Mouse (Mus musculus) large intestine, adult 2 months (tissue): ENCODE data around the gene Pwwp2b. TPM values are rescaled to one million over a fixed set of nuclear protein-coding genes. Genes with fewer than 3 reads are reported as not detected.

Experiments
- DNase-seq: peaks from one replicate; pipeline ENCODE4 v3.0.0-alpha.2; 2012; ENCODE audit warnings: low read depth, low spot score
- WGBS: fragments of 180-500 bp; shearing (Covaris S2); methylation state at CpG from one replicate; pipeline ENCODE4 v1.1.7; 2018; 5-methylcytosine and 5-hydroxymethylcytosine counted together
- polyA plus RNA-seq: library from polyadenylated mRNA; depleted of rRNA; stranded (reverse); fragments of >200 nt; gene quantifications from 2 replicates; pipeline ENCODE4 v1.2.3, GENCODE M21; 2012; rRNA removed

Pwwp2b gene
- 10.6 and 13.6 TPM in 2 replicates for polyA plus RNA-seq

DNA sequence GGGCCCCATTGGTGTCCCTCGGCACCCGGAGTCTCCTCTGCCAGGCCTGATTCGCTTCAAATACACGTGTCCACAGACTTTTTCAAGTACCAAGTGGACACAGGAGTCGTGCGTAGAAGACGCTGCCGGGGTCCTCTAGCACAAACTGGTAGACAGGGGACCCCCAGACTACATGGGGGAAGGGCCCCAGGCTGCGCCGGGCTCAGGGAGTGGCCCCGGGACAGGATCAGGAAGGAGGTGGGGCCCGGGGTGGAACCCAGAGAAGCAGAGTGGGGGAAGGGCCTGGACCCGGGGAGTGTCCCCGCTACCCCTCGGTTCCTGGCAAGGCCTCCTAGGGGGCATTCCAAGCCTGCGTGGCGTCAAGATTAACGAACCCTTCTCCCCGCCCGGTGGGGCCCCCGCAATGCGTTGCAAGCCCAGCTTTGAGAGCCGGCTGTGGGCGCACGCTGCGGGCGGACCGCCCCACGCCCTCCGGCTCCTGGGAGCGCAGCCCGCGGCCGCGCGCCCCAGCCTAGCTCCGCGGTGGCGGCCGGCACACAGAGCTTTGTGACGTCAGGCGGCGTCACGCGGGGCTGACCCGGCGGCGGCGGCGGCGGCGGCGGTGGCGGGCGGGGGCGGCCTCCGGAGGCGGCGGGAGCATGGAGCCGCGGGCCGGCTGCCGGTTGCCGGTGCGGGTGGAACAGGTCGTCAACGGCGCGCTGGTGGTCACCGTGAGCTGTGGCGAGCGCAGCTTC, at the start of gene Pwwp2b:
Pwwp2b (plus strand) TSS at position 602 of the 734 bp plus-strand sequence.
- 1% methylated on average over 72 of the region's 72 CpGs for WGBS
- no peak for DNase-seq

DNA sequence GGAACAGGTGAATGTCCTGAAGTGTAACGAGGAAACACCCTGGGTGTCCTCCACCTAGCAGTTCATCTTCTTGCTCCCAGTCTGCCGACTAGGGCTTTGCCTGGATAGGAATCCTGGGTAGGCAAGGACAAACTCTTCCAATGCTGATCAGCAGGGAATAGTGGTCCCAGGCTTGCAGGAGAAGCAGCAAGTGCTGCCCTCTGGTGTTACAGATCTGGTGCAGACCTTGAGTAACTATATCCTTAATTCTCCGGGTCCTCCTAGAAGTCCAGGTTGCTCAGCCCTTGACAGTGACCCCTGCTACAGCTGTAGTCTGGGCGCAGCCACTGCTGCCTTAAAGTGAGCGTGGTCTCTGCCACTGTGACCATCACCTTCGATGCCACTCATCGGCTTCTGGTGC, 48.2 kb upstream of the Pwwp2b start:
- WGBS = 33% methylated on average over 7 of the region's 7 CpGs
- DNase-seq = no peak

DNA sequence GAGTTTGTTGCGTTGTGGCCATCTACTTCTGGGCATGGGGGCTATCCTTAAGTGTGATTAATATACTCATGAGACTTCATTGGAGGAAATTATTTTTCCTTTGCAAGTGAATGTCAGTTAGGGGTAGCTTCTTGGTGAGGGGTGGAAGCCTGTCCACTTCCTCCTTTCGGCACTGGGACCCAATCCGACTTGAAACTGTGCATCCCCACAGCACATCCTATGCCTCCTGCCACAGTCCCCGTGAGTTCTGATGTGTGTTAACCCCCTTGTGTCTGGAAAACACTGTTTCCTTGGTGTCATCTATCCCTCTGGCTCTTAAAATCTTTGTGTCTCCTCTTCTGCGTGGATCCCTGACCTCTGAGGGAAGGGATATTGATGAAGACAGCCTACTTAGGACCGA, 47.1 kb upstream of the Pwwp2b start:
- 44% methylated on average over 6 of the region's 6 CpGs for WGBS
- no peak for DNase-seq

DNA sequence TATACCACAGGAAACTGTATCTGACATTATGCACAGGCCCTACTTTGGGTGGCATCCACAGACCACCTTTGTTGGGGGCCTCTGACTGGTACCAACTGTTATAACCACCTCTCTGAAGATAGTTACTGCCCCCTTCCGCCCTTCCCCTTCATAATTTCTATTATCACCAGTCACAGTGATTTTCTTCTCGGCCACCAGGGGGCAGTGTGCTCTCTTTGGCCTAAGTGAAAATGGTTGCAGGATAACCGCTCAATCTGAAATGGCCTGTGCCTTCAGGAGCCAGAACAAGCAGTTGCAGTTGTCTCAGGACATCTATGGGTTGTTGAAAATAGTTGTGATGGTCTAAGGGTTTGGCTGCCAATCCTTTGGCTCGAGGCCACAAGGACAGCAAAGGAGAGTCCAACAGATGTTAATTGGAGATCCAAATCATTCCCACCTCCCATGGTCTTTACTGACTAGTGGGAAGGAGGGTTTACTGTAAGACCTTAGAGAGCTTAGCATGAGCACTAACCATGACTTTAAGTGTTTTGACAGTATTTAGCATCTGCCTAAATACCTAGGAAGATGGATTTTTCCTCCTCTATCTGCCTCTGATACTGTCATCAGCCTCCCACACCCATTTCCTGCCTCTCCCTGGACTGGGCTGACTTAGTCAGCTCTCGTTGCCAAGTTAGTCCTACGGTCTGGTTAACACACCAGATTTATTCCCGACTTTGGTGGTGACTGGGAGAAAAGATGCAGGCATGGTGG, 40.1 kb upstream of the Pwwp2b start:
- peak; percentile 18 for DNase-seq
- 11% methylated on average over 7 of the region's 7 CpGs for WGBS

DNA sequence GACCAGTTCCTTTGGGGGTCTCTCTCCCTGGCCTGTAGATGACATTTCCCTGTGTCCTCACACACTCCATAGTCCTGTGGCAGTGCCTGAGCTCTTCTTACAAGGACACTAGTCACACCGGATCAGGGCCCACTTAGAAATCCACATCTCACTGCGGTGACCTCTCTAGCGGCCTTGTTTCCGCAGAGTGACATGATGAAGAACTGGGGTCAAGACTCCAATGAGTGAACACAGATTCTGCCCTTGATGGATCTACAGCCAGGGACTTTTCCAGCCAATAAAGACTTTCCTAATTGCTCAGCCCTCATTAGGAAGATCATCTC, 39.5 kb upstream of the Pwwp2b start:
- DNase-seq = no peak
- WGBS = 86% methylated on average over 4 of the region's 4 CpGs

DNA sequence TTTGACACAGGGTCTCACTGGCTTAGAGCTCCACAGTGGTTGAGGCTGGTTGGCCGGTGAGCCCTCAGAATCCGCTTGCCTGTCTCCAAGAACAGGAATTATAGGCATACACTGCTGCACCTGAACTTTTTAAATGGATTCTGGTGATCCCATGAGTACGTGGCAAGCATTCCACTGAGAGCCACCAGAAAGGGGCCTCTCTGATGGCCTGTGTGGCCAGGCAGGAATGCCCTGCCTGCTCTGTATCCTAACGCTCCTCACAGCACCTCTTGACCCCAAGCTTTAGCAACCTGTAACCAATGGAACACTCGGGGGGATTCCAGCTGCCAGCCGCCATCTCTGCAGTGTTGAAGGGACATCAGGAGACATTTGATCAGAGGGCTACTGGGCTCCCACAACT, 36.5 kb upstream of the Pwwp2b start:
- DNase-seq = no peak
- 98% methylated on average over 6 of the region's 6 CpGs for WGBS

DNA sequence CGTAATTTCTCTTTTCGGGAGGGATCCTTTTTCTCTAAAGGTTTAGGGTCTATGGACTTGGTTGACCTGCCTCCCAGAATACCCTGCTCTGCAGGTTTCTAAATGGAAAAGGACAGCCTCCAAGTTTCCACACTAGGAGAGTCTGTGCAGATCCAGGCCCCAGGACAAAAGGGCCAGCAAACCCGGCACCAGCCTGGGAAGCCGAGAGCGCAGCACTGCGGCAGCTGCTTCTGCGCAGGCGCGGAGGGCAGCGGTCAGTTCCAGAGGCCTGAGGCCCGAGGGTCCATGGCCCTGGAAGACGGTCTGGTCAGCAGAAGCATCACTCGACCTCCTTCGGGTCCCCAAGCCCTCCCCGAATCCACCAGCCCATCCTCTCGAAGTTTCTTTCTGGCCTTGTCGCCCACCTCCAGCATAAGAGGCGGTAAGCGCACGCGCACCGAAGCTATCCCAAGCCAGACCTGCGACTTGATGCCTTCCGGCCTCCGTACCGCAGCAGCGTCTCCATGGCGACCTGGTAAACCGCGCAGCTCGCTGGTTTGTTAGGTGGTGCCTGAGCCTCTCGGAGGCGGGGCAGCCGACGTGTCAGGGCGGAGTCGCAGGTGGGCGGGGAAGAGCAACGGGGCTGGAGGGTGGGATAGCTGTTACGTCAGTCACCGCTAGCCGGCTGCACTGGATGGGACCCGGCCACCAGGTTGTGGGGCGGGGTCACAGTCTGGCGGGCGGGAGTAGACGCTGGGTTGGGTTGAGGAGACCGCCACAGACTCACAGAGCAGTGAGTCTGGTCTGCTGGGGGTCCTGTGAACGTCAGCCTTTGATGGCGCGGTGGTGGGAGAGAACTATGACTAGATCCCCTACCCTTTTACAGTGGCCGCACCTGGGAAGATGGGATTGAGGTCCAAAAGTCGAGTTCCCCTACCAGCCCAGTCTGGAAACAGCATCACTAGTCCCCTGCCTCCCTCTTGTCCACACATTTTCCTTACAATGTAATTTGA, 35.2 kb upstream of the Pwwp2b start, which contains the start of the genes Lrrc27 and Stk32c:
Lrrc27 (plus strand) TSS at position 235 of the 992 bp plus-strand sequence.
Stk32c (minus strand) TSS at position 554 of the 992 bp plus-strand sequence.
- 1% methylated on average over 53 of the region's 53 CpGs for WGBS

DNA sequence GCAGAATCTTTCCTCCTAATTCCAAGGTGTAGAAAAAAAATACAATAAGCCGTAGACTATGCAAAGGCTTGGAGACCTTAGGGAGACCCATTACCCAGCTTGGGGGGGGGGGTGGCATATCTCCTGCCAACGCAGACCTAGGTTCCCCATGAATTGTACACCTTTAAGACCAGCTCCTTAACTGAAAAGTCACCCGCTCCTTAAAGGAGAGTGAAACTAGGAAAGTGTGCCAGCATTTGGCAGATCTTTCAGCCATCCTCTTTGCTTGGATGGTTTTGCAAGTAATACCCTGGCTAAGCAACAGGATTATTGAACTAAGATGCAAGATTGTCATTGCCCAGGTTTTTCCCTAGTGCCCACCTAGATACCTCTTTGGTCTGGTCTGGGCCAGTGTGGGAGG, 34.5 kb upstream of the Pwwp2b start:
- 57% methylated on average over 3 of the region's 3 CpGs for WGBS
- DNase-seq = no peak

More for the DNA sequence above, 35.2 kb upstream of the Pwwp2b start, which contains the start of the genes Lrrc27 and Stk32c:
- peak; percentile 93 for DNase-seq

DNA sequence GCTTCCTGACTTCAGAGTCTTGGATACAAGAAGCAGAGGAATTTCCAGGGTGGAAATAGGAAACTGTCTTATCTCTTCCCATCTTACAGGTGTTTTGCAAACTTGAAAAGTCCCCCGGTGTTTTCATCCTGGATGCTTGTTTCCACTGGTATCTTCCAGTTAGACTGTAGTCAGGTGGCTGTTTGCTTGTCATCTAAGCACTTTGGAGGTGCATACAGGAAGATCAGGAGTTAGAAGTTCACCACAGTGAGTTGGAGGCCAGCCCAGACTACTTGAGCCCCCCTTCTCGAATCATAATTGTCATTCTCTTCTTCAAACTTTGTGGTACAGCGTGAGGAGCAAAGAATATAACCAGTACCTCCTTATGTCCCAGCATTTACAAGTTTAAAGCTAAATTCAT, 34.1 kb upstream of the Pwwp2b start:
- 77% methylated on average over 3 of the region's 3 CpGs for WGBS
- no peak for DNase-seq

DNA sequence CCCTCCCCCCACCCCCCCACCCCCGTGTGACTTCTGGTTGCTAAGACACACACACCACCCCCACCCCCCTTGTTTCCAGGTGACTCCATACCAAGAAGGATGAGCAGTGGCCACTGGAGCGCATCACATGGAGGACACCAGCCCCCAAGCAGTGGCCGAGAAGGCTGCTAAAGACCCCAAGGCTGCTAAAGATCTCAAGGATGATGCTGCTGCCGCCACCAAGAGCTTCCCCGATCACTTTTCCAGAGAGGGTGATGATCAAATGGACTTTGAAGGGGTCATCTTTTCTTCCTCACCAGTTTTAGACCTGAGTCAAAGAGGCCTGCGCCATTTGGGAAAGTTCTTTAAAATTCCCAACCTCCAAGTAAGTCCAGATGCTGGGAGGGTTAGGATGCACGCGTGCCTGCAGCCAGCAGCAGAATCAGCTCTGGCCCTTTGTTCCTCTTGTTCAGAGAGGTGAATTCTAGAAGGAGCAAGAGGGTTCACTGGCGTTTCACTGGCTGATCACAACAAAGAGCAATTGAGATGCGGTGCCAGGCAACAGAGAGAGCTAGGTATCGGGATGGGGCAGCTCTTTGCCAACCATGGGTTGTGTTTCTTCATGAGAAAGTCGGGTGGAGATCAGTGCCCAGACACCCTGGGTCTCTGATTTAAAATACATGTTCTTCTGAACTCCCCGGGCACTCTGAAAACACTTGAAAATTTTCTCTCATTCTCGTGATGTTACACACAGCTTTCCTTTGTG, 33.5 kb upstream of the Pwwp2b start:
- 82% methylated on average over 14 of the region's 14 CpGs for WGBS
- DNase-seq = no peak

DNA sequence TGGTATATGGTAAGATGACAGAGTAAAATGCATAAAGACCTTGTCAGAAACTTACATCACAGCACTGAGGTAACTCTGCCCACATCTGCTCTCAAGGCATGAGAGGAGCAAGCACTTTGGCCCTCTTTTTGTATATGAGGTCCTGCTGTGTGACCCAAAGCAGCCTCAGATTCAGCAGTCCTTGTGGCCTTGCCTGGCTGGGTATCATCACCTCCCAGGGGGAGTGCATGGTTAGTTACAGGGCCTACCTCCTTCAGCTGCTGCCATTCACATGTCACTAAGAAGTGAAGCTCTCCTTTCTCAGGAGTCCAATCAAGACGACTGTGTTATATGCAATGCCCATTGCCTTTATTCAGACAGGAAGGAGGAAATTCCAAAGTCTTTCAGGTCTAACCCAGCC, 32.8 kb upstream of the Pwwp2b start:
- 67% methylated on average over 1 of the region's 1 CpGs for WGBS
- DNase-seq = no peak

DNA sequence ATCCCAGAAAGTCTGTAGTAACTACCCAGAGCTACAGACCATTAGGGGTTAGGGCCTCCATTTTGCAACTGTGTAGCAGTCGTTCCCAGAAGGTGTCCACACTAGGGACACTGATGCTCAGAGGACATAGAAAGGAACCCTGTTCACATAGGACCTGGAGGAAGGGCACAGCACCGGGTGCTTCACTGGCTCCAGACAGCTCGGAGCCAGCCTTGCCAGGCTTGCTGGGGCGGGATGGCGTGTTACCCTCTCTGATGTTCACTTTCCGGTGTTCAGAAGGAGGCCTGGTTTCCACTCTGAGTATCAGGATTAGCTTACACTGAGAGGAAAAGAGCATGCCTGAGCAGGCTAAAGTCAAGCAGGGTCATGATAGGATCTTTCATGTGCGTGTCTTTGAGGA, 32.3 kb upstream of the Pwwp2b start:
- DNase-seq = no peak
- WGBS = 88% methylated on average over 7 of the region's 7 CpGs

DNA sequence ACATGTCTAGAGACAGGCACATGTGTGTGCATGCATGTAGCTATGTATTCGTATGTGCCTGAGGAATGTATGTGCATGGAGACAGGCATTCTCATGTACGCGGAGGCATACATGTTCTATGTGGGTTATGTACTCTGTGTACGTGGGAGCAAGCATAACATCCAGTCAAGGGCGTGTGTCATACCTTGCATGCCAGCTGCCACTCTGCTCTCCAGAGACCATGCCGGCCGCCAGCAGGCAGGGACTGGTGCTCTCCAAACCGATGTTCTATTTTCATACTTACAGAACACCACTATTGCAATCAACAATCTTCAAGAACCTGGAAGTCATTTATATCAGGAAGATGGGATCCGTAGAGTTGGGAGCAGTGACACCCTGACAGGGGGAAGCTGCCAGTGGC, 31.8 kb upstream of the Pwwp2b start:
- DNase-seq = no peak

DNA sequence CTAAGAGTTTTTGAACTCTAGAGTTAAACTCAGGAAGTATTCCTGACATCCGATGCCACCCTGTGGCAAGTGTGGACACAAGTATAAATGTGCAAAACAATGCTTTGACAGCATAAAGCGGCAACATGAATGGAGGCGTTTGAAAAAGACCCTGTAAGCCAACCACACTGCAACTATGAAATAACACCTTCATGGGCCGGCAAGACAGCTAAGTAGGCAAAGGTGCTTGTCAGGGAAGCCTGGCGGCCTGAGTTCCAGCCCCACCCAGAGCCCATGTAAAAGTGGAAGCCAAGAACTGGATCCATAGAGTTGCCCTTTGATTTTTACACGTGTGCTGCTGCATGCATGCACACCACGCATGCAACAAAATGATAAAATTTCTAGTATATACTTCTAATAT, 31.2 kb upstream of the Pwwp2b start:
- WGBS = 78% methylated on average over 7 of the region's 7 CpGs
- DNase-seq = no peak

More for the DNA sequence above, 31.8 kb upstream of the Pwwp2b start:
- WGBS = 87% methylated on average over 9 of the region's 9 CpGs

DNA sequence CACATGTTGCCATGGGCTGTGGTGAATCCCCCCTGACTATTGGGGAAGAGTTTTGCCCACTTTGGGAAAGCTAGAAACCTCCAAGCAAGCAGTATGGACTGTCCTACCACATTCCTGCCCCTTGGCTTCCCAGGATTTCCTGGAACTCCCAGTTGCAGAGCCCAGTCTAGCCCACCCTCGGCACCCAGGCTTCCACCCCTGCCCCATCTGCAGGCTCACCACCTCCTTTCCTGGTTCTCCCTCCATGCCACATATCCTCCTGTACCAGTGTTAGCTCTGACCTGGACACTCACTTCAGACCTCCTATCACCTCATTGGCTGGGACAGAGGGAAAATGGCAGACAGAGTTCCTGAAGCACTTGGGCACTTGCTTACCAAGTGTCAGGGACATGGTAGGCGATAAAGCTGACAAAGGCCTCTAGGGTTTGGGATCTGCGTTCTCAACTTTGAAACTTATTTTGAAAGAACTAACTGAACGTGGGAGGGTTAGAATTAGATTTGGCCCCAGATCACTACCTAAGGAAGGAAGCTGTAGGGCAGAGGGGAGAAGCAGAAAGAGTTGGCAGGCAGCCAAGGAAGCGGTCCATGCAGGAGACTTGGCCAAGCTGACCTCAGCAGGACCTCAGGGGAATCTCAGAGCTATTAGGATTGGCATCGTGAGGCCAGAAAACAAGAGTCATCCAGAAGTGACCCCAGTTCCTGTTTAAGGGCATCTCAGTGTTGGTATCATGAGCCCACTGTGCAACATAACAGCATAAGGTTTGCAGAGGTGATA, 29.5 kb upstream of the Pwwp2b start:
- DNase-seq = no peak
- WGBS = 48% methylated on average over 6 of the region's 6 CpGs

DNA sequence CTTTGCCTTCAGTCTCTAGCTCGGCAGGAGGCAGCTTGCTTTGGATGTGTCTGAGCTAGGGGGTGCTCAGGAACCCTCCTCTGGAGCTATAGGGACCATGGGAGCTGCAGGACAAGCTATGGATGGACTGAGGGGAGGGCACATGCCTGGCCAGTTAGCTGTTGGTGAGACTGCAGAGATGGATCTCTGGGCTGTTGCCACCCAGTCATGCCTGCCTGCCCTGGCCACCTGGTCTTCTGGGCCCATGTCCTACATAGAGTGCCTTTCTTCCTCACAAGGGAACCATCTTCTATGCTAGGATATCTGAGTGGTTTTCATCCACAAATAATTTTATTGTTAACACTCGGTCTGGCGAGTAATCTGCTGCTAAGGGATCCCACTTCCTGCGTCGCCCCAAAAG, 28.8 kb upstream of the Pwwp2b start:
- 72% methylated on average over 5 of the region's 5 CpGs for WGBS
- DNase-seq = no peak

DNA sequence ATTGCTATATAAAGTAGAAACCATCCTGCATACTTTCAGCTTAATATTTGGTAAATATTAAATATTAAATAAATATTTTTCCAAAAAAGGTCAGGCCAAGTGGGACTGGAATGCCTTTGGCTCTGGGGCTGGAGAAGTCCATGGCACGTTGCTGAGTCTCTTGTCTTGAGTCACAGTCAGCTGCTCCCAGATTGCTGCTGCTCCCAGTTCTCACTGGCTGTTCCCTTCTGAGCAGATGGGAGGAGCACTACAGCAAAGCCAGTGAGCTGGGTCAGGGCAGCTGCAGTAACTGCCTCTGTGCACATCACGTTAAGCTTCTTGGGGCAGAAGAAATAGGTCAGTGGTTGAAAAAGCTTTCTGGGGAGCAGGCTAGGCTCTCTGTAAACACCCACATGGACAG, 28.0 kb upstream of the Pwwp2b start:
- DNase-seq = no peak
- WGBS = 21% methylated on average over 2 of the region's 2 CpGs

DNA sequence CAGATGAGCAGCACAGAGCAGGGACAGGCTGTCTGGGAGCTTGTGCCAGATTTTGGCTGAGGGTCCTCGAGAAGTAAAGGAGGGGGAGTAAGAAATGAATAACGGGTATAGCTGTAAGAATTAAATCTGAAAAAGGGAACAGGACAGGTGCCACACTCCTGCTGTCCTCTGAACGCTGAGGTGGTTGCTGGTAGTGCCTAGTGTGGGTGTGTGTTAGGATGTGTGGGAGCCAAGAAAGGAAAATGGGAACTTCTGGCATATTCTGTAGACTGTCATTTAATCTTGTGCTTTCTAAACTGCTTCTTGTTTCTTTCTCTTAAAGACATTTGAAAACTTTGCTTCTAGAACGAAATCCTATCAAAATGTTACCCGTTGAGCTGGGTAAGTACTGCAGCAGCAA, 27.2 kb upstream of the Pwwp2b start:
- 70% methylated on average over 5 of the region's 5 CpGs for WGBS
- DNase-seq = no peak

DNA sequence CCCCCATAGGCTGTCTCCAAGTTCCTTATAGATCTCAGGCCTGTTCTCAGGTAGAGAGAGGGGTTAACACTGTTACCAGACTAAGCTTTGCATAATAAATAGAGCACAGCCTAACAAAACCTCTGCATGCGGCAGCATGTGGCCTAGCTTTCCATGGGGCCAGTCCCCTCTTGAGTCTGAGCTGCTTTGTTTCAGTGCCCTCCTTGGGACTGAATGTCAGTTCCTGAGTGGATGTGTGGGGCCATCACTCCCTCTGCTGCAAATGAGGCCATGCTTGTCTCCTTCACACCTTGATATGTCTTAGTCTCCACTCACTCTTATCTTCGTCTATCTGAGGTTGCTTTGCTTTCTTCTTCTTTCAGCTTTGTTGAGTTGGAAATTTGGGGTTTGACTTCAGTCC, 26.4 kb upstream of the Pwwp2b start:
- DNase-seq = no peak
- WGBS = 92% methylated on average over 2 of the region's 2 CpGs
